Mouse (Mus musculus) limb, embryonic 11.5 days (tissue): ENCODE measurements at regions not wholly inside any gene's neighbourhood (a gene's known extent, or its start where the extent isn't known, plus 50 kb on each side); places are given as distances from the start of the nearest gene placed in this dataset.

Experiments used
- ATAC-seq: fragments of 200-750 bp; cut with Nextera tagmentation; 2 replicates; pipeline ENCODE4 v1.8.0; 2017; ENCODE audit warnings: low read depth; ENCODE audit not compliant: insufficient number of reproducible peaks, low FRiP score, low TSS enrichment
- DNase-seq: peaks from one replicate; pipeline ENCODE4 v3.0.0-alpha.2; 2015; ENCODE audit warnings: low spot score
- H3K27ac ChIP-seq: fragments of 300-500 bp; sonication (generic); replicated peaks from 2 replicates; pipeline ENCODE4 v1.5.1; 2014; ENCODE audit warnings: low read depth, mild to moderate bottlenecking, low read length
- H3K27me3 ChIP-seq: fragments of 300-500 bp; sonication (generic); 2 replicates; pipeline ENCODE4 v1.6.1; 2014; ENCODE audit warnings: mild to moderate bottlenecking, low read length, mixed read lengths; ENCODE audit not compliant: control insufficient read depth, insufficient read depth
- H3K36me3 ChIP-seq: fragments of 300-500 bp; sonication (generic); 2 replicates; pipeline ENCODE4 v1.6.1; 2014; ENCODE audit warnings: mild to moderate bottlenecking, low read length, moderate library complexity, mixed read lengths; ENCODE audit not compliant: control insufficient read depth, insufficient read depth
- H3K4me1 ChIP-seq: fragments of 300-500 bp; sonication (generic); 2 replicates; pipeline ENCODE4 v1.6.1; 2014; ENCODE audit warnings: low read length, mixed read lengths; ENCODE audit not compliant: control insufficient read depth, insufficient read depth
- H3K4me2 ChIP-seq: fragments of 300-500 bp; sonication (generic); 2 replicates; pipeline ENCODE4 v1.6.1; 2014; ENCODE audit warnings: low read depth, mild to moderate bottlenecking, moderate library complexity; ENCODE audit not compliant: severe bottlenecking
- H3K4me3 ChIP-seq: fragments of 300-500 bp; sonication (generic); 2 replicates; pipeline ENCODE4 v1.5.1; 2014; ENCODE audit warnings: low read depth, low read length
- H3K9ac ChIP-seq: fragments of 300-500 bp; sonication (generic); 2 replicates; pipeline ENCODE4 v1.6.1; 2014; ENCODE audit warnings: mild to moderate bottlenecking, low read length
- H3K9me3 ChIP-seq: fragments of 300-500 bp; sonication (generic); 2 replicates; pipeline ENCODE4 v1.6.1; 2016; ENCODE audit warnings: low read length; ENCODE audit not compliant: control insufficient read depth
- WGBS: fragments of 180-500 bp; shearing (Covaris S2); extraction: QIAGEN DNeasy Blood & Tissue Kit; methylation state at CpG from one replicate; pipeline ENCODE4 v1.1.7; 2014; 5-methylcytosine and 5-hydroxymethylcytosine counted together

- Histone ChIP-seq H3K27me3 (no peaks in the 10 kb centered on the region), H3K27ac (no peak overlapping the region), H3K4me2 (no peak overlapping the region), H3K9me3 (no peaks in the 10 kb centered on the region), H3K4me3 (no peak overlapping the region), H3K9ac (no peak overlapping the region), H3K36me3 (no peaks in the 10 kb centered on the region), H3K4me1 (no peaks in the 10 kb centered on the region)
- no peak for ATAC-seq
- 90% methylated on average over 12 of the region's 12 CpGs for WGBS
- no peak for DNase-seq
These were observed 205.5 kb upstream of the Myocd start for GRCm38 (mm10) chr11:65475302-65475701.

GRCm38 (mm10) chr11:65469762-65470741, 200.3 kb upstream of the Myocd start:
- no peak overlapping the region for H3K4me3 ChIP-seq
- no peaks in the 10 kb centered on the region for H3K4me1 ChIP-seq
- no peak for ATAC-seq
- DNase-seq: no peak
- no peaks in the 10 kb centered on the region for H3K9me3 ChIP-seq
- no peak overlapping the region for H3K27ac ChIP-seq
- no peak overlapping the region for H3K9ac ChIP-seq
- H3K4me2 ChIP-seq: no peak overlapping the region
- 85% methylated on average over 9 of the region's 9 CpGs for WGBS
- H3K36me3 ChIP-seq: no peaks in the 10 kb centered on the region
- H3K27me3 ChIP-seq: no peaks in the 10 kb centered on the region

- Histone ChIP-seq H3K9ac (no peak overlapping the region), H3K4me2 (no peak overlapping the region), H3K36me3 (no peaks in the 10 kb centered on the region), H3K27ac (no peak overlapping the region), H3K27me3 (no peaks in the 10 kb centered on the region), H3K4me1 (no peaks in the 10 kb centered on the region), H3K9me3 (no peaks in the 10 kb centered on the region), H3K4me3 (no peak overlapping the region)
- DNase-seq (no peak), ATAC-seq (no peak)
- 85% methylated on average over 4 of the region's 4 CpGs for WGBS
These were observed 191.3 kb upstream of the Myocd start for GRCm38 (mm10) chr11:65461044-65461443.

- WGBS: 85% methylated on average over 3 of the region's 3 CpGs
- no peak overlapping the region for H3K4me2 ChIP-seq
- no peaks in the 10 kb centered on the region for H3K36me3 ChIP-seq
- H3K4me1 ChIP-seq: no peaks in the 10 kb centered on the region
- no peak overlapping the region for H3K4me3 ChIP-seq
- H3K27ac ChIP-seq: no peak overlapping the region
- no peaks in the 10 kb centered on the region for H3K27me3 ChIP-seq
- ATAC-seq: no peak
- DNase-seq: no peak
- H3K9ac ChIP-seq: no peak overlapping the region
- no peaks in the 10 kb centered on the region; the same call in 1 of the 2 replicates for H3K9me3 ChIP-seq
These were observed 178.6 kb upstream of the Myocd start for GRCm38 (mm10) chr11:65448436-65448835.

- Histone ChIP-seq H3K4me2 (no peak overlapping the region), H3K36me3 (no peaks in the 10 kb centered on the region), H3K27ac (no peak overlapping the region), H3K9me3 (no peaks in the 10 kb centered on the region), H3K27me3 (no peaks in the 10 kb centered on the region), H3K4me3 (no peak overlapping the region), H3K4me1 (no peaks in the 10 kb centered on the region), H3K9ac (no peak overlapping the region)
- DNase-seq: no peak
- 93% methylated on average over 11 of the region's 11 CpGs for WGBS
- ATAC-seq: no peak
These were observed 173.8 kb upstream of the Myocd start for GRCm38 (mm10) chr11:65443466-65444024.

DNA sequence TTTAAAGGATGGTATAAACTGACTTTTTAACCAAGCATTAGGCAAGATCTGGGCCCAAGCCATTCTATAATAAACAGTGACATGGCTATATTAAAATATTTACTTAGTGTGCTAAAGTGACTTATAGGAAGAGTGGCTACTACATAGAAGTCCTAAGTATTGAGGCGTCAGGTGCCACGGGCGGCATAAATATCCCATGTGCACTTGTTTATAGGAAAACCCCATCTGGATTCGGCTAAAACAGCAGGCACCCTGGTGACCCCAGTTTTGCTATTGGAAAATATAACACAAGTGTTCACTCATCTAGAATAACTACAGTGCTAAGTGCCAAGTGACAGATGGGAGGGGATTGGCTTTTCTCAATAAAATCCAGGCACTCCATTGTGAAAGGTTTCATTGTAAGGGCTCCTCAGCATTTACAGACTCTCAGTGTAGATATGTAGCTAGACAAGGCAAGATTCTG, 165.9 kb upstream of the Myocd start:
- ATAC-seq: no peak
- WGBS: 73% methylated on average over 4 of the region's 4 CpGs
- H3K36me3 ChIP-seq: no peaks in the 10 kb centered on the region

DNA sequence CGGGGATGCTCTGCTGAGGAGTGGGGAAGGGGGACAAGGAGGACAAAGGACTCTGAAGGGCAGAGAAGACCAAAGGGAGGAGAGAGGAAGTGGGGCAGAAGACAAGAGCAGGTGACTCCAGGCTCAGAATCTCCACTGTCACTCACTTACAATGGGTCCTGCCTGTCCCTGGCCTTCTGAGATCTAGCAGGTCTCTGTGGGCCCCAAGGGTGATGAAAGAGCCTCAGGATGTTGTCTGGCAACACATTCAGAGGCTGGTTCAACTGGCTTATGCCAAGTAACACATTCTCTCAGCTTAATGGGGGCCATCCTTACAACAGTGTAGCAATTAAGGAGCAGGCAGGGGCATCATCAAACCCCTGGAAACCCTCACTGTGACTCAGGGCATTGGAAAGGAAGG, 152.1 kb upstream of the Myocd start:
- WGBS: 50% methylated on average over 1 of the region's 1 CpGs
- H3K27ac ChIP-seq: no peak overlapping the region
- no peak for ATAC-seq

More for the DNA sequence above, 165.9 kb upstream of the Myocd start:
- H3K9me3 ChIP-seq: no peaks in the 10 kb centered on the region
- no peak for DNase-seq
- 0 out of 2 replicates have a peak, but pooled peaks cover 2% of the 10 kb centered on the region for H3K4me1 ChIP-seq
- H3K27me3 ChIP-seq: no peaks in the 10 kb centered on the region
- no peak overlapping the region for H3K27ac ChIP-seq
- no peak overlapping the region for H3K4me3 ChIP-seq
- no peak overlapping the region for H3K4me2 ChIP-seq
- H3K9ac ChIP-seq: no peak overlapping the region

GRCm38 (mm10) chr11:65408621-65409020, 138.8 kb upstream of the Myocd start:
- Histone ChIP-seq H3K4me1 (no peaks in the 10 kb centered on the region), H3K4me2 (no peak overlapping the region), H3K27ac (no peak overlapping the region), H3K27me3 (no peaks in the 10 kb centered on the region), H3K4me3 (no peak overlapping the region), H3K9me3 (no peaks in the 10 kb centered on the region), H3K9ac (no peak overlapping the region), H3K36me3 (no peaks in the 10 kb centered on the region)
- WGBS: 75% methylated on average over 1 of the region's 1 CpGs
- no peak for DNase-seq
- no peak for ATAC-seq

More for the DNA sequence above, 152.1 kb upstream of the Myocd start:
- no peaks in the 10 kb centered on the region for H3K4me1 ChIP-seq
- no peaks in the 10 kb centered on the region for H3K36me3 ChIP-seq
- H3K9ac ChIP-seq: no peak overlapping the region
- H3K9me3 ChIP-seq: no peaks in the 10 kb centered on the region
- H3K4me3 ChIP-seq: no peak overlapping the region
- no peak overlapping the region for H3K4me2 ChIP-seq
- no peaks in the 10 kb centered on the region for H3K27me3 ChIP-seq
- no peak for DNase-seq
